In the genomic region with DNA sequence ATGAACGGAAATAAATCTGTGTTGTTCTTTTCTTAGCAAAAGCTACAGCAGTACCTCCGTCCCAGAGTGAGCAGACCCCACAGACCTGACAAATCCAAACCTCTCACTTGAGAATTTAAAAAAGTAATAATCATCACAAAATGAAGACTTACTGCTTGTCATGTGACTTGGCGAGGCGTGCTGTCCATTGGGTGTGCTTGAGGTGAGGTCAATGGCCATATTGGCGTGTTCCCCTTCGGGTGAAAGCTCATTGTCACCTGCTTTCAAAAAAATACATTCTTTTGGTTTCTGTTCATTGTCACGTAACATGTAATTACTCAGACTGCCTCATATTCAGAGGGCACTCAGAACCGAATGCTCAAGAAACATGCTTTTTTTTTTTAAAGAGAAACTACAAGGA, we compare ENCODE assay signal across 21 mouse cellular contexts. TPM values are rescaled to one million over a fixed set of nuclear protein-coding genes. Genes with fewer than 3 reads are reported as not detected.
DNase-seq lines count a peak whose midpoint lies in the region; ATAC-seq and TF ChIP-seq lines count a peak whose summit lies in the region.
"Had no signal": no experiment of that assay in that cellular context is flagged by ENCODE, and none has a peak within 500 bp of the region (broad histone marks: within the 10 kb centered on the region; RNA-seq: fewer than 3 reads in every experiment).

No protein-coding gene starts in this region.

- no peak for TF ChIP-seq POLR2A in spleen, adult 2 months (IDR thresholded peaks at IDR 0.05; ENCODE audit: low read depth, low read length)

- H3K4me2 ChIP-seq in liver, embryonic 16.5 days (ENCODE audit: low read depth, low read length) = 0 out of 2 replicates have a peak overlapping the region, but pooled peaks have one; percentile 17
- H3K4me2 ChIP-seq in forebrain, postnatal 0 days (ENCODE audit: low read depth) = no peak overlapping the region
- H3K4me2 ChIP-seq: hindbrain, embryonic 13.5 days; liver, embryonic 13.5 days; midbrain, embryonic 12.5 days; stomach, embryonic 15.5 days had no signal

- 23% methylated on average over 8 of the region's 8 CpGs for WGBS in spleen, adult 2 months
- WGBS in liver, embryonic 16.5 days (ENCODE audit: insufficient replicate concordance) = 27% methylated on average over 8 of the region's 8 CpGs
- WGBS in forebrain, postnatal 0 days = 86% methylated on average over 8 of the region's 8 CpGs

- no peak overlapping the region for H3K9ac ChIP-seq in liver, embryonic 16.5 days (ENCODE audit: low read depth, low read length)
- no peak overlapping the region for H3K9ac ChIP-seq in forebrain, postnatal 0 days
- H3K9ac ChIP-seq: embryonic facial prominence, embryonic 12.5 days; hindbrain, embryonic 13.5 days; liver, embryonic 13.5 days; midbrain, embryonic 12.5 days; stomach, embryonic 15.5 days had no signal

- H3K36me3 ChIP-seq in spleen, adult 2 months (ENCODE audit: control insufficient read depth, insufficient read depth, low read length) = no peaks in the 10 kb centered on the region
- H3K36me3 ChIP-seq in liver, embryonic 16.5 days (ENCODE audit: control insufficient read depth, insufficient read depth) = no peaks in the 10 kb centered on the region
- H3K36me3 ChIP-seq in forebrain, postnatal 0 days (ENCODE audit: insufficient read depth) = no peaks in the 10 kb centered on the region
- H3K36me3 ChIP-seq: embryonic facial prominence, embryonic 12.5 days; hindbrain, embryonic 13.5 days; liver, embryonic 13.5 days; midbrain, embryonic 12.5 days; stomach, embryonic 15.5 days had no signal

- peaks cover 2% of the 10 kb centered on the region; the same call in 1 of the 2 replicates for H3K4me1 ChIP-seq in spleen, adult 2 months (ENCODE audit: control insufficient read depth, insufficient read depth, insufficient read length)
- no peaks in the 10 kb centered on the region; the same call in none of the 2 replicates for H3K4me1 ChIP-seq in liver, embryonic 16.5 days (ENCODE audit: control insufficient read depth, low read depth, low read length)
- no peaks in the 10 kb centered on the region; the same call in 1 of the 2 replicates for H3K4me1 ChIP-seq in forebrain, postnatal 0 days (ENCODE audit: insufficient read depth)
- H3K4me1 ChIP-seq: stomach, embryonic 15.5 days had no signal

- TF ChIP-seq CTCF in spleen, adult 2 months (IDR thresholded peaks at IDR 0.05; ENCODE audit: extremely low read depth, insufficient read depth, insufficient read length, insufficient replicate concordance) = no peak
- TF ChIP-seq CTCF in forebrain, postnatal 0 days (IDR thresholded peaks at IDR 0.05; ENCODE audit: low read depth) = no peak

- H3K27ac ChIP-seq in spleen, adult 2 months (ENCODE audit: insufficient read depth, low read length) = no peak overlapping the region
- H3K27ac ChIP-seq in liver, embryonic 16.5 days (ENCODE audit: low read length) = no peak overlapping the region
- no peak overlapping the region for H3K27ac ChIP-seq in forebrain, postnatal 0 days (ENCODE audit: low read depth, low read length)
- H3K27ac ChIP-seq: embryonic facial prominence, embryonic 12.5 days; hindbrain, embryonic 13.5 days; layer of hippocampus, adult 2 months; liver, embryonic 13.5 days; midbrain, embryonic 12.5 days; stomach, embryonic 15.5 days had no signal

- no peaks in the 10 kb centered on the region for H3K9me3 ChIP-seq in liver, embryonic 16.5 days (replicated peaks; ENCODE audit: control insufficient read depth, low read length)
- H3K9me3 ChIP-seq in forebrain, postnatal 0 days (ENCODE audit: low read length) = no peaks in the 10 kb centered on the region
- H3K9me3 ChIP-seq: embryonic facial prominence, embryonic 12.5 days; hindbrain, embryonic 13.5 days; liver, embryonic 13.5 days; midbrain, embryonic 12.5 days; stomach, embryonic 15.5 days had no signal

- DNase-seq in spleen, adult 2 months (ENCODE audit: low read depth in 1 of 2, low spot score in 2 of 2) = no peak
- no peak for DNase-seq in spleen, postnatal 14 days (ENCODE audit: low spot score in 2 of 2)
- no peak for DNase-seq in c-Kit-positive CD71-positive TER-119-positive erythroid progenitor cells, embryonic 14.5 days (ENCODE audit: low spot score)
- DNase-seq in heart, adult 8-10 months (ENCODE audit: low spot score) = no peak
- no peak for DNase-seq in forebrain, postnatal 0 days
- DNase-seq: adrenal gland, postnatal 10 days; B cell, adult 2 months; cerebellum, adult 18-20 months; cerebellum, postnatal 36 days; gastrocnemius, postnatal 10 days; liver, embryonic 13.5 days; lung, postnatal 10 days; right cerebral cortex, adult 18-20 months had no signal

- peak; percentile 50 for ATAC-seq in activated CD4-positive, CD25-positive, alpha-beta regulatory T cell, adult 4 months
- no peak for ATAC-seq in liver, embryonic 16.5 days (ENCODE audit: low read depth)
- no peak for ATAC-seq in forebrain, postnatal 0 days
- ATAC-seq: intestine, embryonic 16.5 days had no signal

- H3K4me3 ChIP-seq in spleen, adult 2 months (ENCODE audit: extremely low read depth, insufficient read depth, insufficient read length) = peak overlapping the region; percentile 18; the same call in 1 of the 2 replicates
- no peak overlapping the region for H3K4me3 ChIP-seq in liver, embryonic 16.5 days (ENCODE audit: low read depth, low read length)
- H3K4me3 ChIP-seq in forebrain, postnatal 0 days (ENCODE audit: low read depth, low read length) = no peak overlapping the region
- H3K4me3 ChIP-seq: embryonic facial prominence, embryonic 12.5 days; hindbrain, embryonic 13.5 days; layer of hippocampus, adult 2 months; midbrain, embryonic 12.5 days; stomach, embryonic 15.5 days had no signal

- peaks cover 3% of the 10 kb centered on the region for H3K27me3 ChIP-seq in spleen, adult 2 months (ENCODE audit: control insufficient read depth, insufficient read depth, low read length)
- peaks cover 5% of the 10 kb centered on the region for H3K27me3 ChIP-seq in liver, embryonic 16.5 days (ENCODE audit: control insufficient read depth, insufficient read depth, low read depth, low read length)
- no peaks in the 10 kb centered on the region; the same call in 1 of the 2 replicates for H3K27me3 ChIP-seq in forebrain, postnatal 0 days (ENCODE audit: insufficient read depth, low read length)
- H3K27me3 ChIP-seq: embryonic facial prominence, embryonic 12.5 days; hindbrain, embryonic 13.5 days; midbrain, embryonic 12.5 days; stomach, embryonic 15.5 days had no signal

RNA-seq across cellular contexts. Expression of gene Ikzf2, which starts 4.0 kb away (rescaled TPM):
- polyA plus RNA-seq in spleen, adult 2 months (2012; rRNA removed) = 0.89 and 1.3 TPM in 2 replicates
- 100 to 1,000 TPM; 457 to 622 TPM for polyA plus RNA-seq in activated CD4-positive, CD25-positive, alpha-beta regulatory T cell, adult 4 months (2017; shearing (Covaris generic))
- 0.39 and 0.41 TPM in 2 replicates for polyA plus RNA-seq in liver, embryonic 16.5 days (2015; fragmentation: Nextera tagmentation; extraction: Ambion mirVana)
- total RNA-seq in heart, adult 8-10 months (2022) = 1 to 10 TPM; 5.8 to 8.6 (median 7.7) TPM
- 6.5 and 7.3 TPM in 2 replicates for total RNA-seq in forebrain, postnatal 0 days (2014; rRNA removed)
- polyA plus RNA-seq in forebrain, postnatal 0 days (2015; fragmentation: Nextera tagmentation; extraction: Ambion mirVana) = 0.72 and 1.8 TPM in 2 replicates

Comparison
In these comparisons a context has a peak if more than half of its experiments do, and no peak if none do; other contexts are left out.
1. RNA of gene Ikzf2, which starts 4.0 kb away (polyA plus RNA-seq): 457 to 622 TPM in activated CD4-positive, CD25-positive, alpha-beta regulatory T cell, adult 4 months; 0.72 to 1.8 TPM in forebrain, postnatal 0 days, 0.89 to 1.3 TPM in spleen, adult 2 months and 0.39 to 0.41 TPM in liver, embryonic 16.5 days; every median in the first group is over 100 times any median in the second.